Mouse (Mus musculus) cerebellum, adult (tissue): ENCODE measurements around the gene Coa6.

Experiments used
- ATAC-seq: cut with Nextera tagmentation; 2 replicates; pipeline ENCODE4 v1.9.2; 2017; ENCODE audit warnings: mild to moderate bottlenecking, moderate library complexity, mixed read lengths; ENCODE audit not compliant: insufficient number of reproducible peaks, low FRiP score, low TSS enrichment

Gene Coa6

GRCm38 (mm10) chr8:126461735-126462134 lies 39.4 kb downstream of the Coa6 start:
- ATAC-seq, result no peak

GRCm38 (mm10) chr8:126464071-126464470 lies 41.8 kb downstream of the Coa6 start:
- ATAC-seq, result no peak

- ATAC-seq, result no peak
Observed at GRCm38 (mm10) chr8:126473802-126474298, 51.5 kb downstream of the Coa6 start.

GRCm38 (mm10) chr8:126474299-126475187 lies 52.2 kb downstream of the Coa6 start, which contains the start of gene Tarbp1:
TSS of gene Tarbp1 (minus strand) at chr8:126475065.
- peak; percentile 81 for ATAC-seq
